Mouse (Mus musculus): ENCODE measurements around the gene Dusp3. TPM values are rescaled to one million over a fixed set of nuclear protein-coding genes. Genes with fewer than 3 reads are reported as not detected.

Gene Dusp3
- polyA plus RNA-seq, 1 experiment = 135 TPM

DNA sequence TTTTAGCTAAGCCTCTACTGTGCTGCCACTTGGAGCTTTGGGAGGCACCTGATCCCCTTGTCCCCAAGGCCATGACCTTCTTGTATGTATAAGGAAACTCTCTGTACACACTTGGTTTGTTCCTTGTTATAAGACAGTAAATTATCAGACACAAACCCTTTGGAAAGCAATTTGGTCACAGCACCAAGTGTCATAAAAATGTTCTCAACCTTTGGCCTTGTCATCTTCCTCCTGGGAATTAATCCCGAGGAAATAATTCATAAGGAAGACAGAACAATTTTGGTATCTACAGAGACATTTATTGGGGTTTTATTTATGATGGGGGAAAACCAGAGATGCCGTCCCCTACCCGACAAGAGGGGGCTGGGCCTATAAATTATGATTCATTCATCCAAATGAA is 51.1 kb downstream of the Dusp3 start:
- no peak for DNase-seq (ENCODE audit: low read depth)

DNA sequence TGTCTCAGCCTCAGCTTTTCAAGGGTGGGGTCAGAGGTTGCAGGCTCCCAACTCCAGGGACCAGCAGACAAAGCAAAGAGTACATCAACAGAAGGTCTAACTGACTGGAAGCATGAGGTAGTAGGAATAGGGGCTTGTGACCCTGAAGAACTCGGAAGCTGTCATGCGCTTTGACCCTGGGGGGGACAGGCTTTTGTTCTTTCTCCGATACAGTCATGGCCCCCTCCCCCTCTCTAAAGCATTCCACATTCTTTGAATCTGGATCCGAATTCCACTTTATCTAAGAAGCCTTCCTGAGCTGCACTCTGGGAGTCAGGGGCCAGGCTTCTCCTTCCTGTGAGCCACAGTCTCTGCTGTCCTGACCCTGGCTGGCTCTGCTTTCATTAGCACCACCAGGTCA is 54.8 kb downstream of the Dusp3 start:
- DNase-seq (ENCODE audit: low read depth) = no peak

GRCm38 (mm10) chr11:101928030-101928762 is 58.6 kb downstream of the Dusp3 start:
- no peak for DNase-seq (ENCODE audit: low read depth)

DNA sequence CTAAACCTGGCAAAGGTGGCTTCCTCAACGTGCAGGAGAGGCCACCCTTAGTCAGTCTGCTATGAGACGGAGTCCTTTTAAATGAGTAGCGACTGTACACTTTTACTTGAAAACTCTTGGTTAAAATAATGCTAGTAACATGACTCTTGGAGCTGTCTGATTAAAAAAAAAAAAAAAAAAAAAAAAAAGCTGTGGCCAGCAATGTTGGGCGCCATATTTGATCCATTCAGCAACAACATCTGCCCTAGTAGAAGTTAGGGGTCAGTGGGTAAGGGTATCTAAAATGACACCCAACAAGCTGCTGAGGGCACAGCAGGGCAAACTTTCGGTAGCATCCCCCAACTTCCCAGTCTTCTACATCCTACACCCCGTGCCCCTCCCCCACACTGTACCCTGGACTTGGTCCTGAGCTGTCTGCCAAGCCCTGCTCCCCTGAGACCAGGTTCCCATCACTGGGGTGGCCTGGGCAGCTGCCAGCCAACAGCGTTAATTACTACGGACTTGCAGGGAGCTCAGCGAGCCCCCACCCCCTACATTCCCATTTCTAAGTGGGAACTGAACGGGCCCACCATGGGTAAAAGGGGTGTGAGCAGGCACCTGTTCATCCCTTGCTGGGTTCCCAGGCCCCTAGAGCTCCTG is 59.7 kb downstream of the Dusp3 start:
- DNase-seq (ENCODE audit: low read depth) = no peak

GRCm38 (mm10) chr11:101925636-101926035 is 61.2 kb downstream of the Dusp3 start:
- DNase-seq (ENCODE audit: low read depth) = no peak

DNA sequence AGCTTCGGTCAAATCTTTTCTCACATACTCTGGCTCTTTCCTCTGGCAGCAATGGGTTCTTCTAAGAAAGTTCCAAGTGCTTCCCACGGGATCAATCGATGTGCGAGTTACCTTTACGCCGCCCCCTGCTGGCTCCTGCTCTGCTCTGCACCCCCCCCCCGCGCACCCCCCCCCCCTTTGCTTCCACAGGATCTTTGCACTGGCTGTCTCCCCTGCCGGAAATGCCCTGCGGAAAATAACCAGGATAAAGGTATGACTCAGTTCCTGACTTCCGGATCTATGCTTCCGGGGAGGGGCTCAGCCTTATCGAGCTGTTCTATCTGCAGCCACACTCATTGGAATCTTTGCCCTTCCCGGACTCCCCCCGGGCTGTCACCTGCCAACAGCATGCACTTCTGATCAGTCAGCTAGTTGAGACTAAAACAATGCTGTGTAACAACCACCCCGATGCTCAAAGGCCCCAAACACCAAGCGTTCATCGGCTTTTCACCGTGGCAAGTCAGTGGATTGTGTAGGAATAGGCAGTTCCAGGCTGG is 62.3 kb downstream of the Dusp3 start:
- no peak for DNase-seq (ENCODE audit: low read depth)

- no peak for DNase-seq (ENCODE audit: low read depth)
Observed at GRCm38 (mm10) chr11:101923988-101924387, 62.8 kb downstream of the Dusp3 start.

- DNase-seq (ENCODE audit: low read depth) = no peak
Observed at GRCm38 (mm10) chr11:101921361-101921952, 65.4 kb downstream of the Dusp3 start.

Other genes starting within 250 kb of the Dusp3 start
- 52.1 and 59.9 TPM in 2 replicates for gene Etv4, start 201.6 kb downstream of the Dusp3 start, polyA plus RNA-seq (2012; rRNA removed)
- 3.2 and 6.0 TPM in 2 replicates for gene Meox1, start 92.6 kb downstream of the Dusp3 start, polyA plus RNA-seq (2012; rRNA removed)
- 10.2 and 14.3 TPM in 2 replicates for gene Sost, start 20.0 kb downstream of the Dusp3 start, polyA plus RNA-seq (2012; rRNA removed)
- 0.18 and 0.52 TPM in 2 replicates for gene Cfap97d1, start 2.7 kb downstream of the Dusp3 start, polyA plus RNA-seq (2012; rRNA removed)
- gene Mpp3, start 41.4 kb upstream of the Dusp3 start, polyA plus RNA-seq (2012; rRNA removed) = 23.2 and 37.9 TPM in 2 replicates
- gene Cd300lg, start 54.5 kb upstream of the Dusp3 start, polyA plus RNA-seq (2012; rRNA removed) = 88.9 and 100.0 TPM in 2 replicates
- gene Mpp2, start 101.5 kb upstream of the Dusp3 start, polyA plus RNA-seq (2012; rRNA removed) = 54.0 and 78.5 TPM in 2 replicates
- 79.7 and 91.5 TPM in 2 replicates for gene Ppy, start 114.3 kb upstream of the Dusp3 start, polyA plus RNA-seq (2012; rRNA removed)
- 0.73 and 0.82 TPM in 2 replicates for gene Pyy, start 120.8 kb upstream of the Dusp3 start, polyA plus RNA-seq (2012; rRNA removed)
- 1.3 and 2.4 TPM in 2 replicates for gene Nags, start 158.5 kb upstream of the Dusp3 start, polyA plus RNA-seq (2012; rRNA removed)
- gene Tmem101, start 169.4 kb upstream of the Dusp3 start, polyA plus RNA-seq (2012; rRNA removed) = 19.6 and 21.1 TPM in 2 replicates
- gene Lsm12, start 198.3 kb upstream of the Dusp3 start, polyA plus RNA-seq (2012; rRNA removed) = 30.7 and 35.3 TPM in 2 replicates
- gene G6pc3, start 202.6 kb upstream of the Dusp3 start, polyA plus RNA-seq (2012; rRNA removed) = 130 and 136 TPM in 2 replicates
- gene Hdac5, start 243.2 kb upstream of the Dusp3 start, polyA plus RNA-seq (2012; rRNA removed) = 75.4 and 75.5 TPM in 2 replicates